Mouse (Mus musculus): Measurements from ENCODE around the gene Mgmt. TPM values are rescaled to one million over a fixed set of nuclear protein-coding genes. Genes with fewer than 3 reads are reported as not detected.

Gene Mgmt
- polyA plus RNA-seq, 2 experiments: 1.3 to 3.4 TPM

DNA sequence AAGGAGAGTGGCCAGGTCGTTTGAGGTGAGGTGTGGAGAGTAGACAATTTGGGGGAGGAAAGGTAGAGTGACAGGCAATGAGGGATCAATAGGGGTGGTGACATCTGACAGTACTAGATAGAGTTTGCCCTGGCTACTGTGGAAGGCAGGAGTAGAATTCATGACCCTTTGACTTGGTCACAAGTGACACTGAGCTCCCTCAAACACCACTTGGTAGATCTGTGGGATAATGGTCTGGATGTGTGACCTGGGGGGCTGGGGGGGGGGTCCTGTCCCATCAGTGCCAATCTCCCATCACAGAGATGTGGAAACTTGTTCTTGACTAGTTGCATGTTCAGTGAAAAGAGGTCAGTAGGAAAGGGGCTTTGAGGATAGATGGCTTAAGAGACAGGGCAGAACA lies 20.0 kb upstream of the Mgmt start:
- Histone ChIP-seq H3K27ac (no peak overlapping the region), H3K36me3 (replicated peaks; ENCODE audit: control insufficient read depth, insufficient read depth, low read depth) (no peaks in the 10 kb centered on the region), H3K9me3 (ENCODE audit: control insufficient read depth, low read length) (no peaks in the 10 kb centered on the region), H3K4me2 (ENCODE audit: low read depth) (no peak overlapping the region), H3K4me1 (replicated peaks; ENCODE audit: control insufficient read depth in 2 of 2, insufficient read depth in 2 of 2, low read length in 1 of 2) (no peaks in the 10 kb centered on the region), H3K27me3 (ENCODE audit: control insufficient read depth, insufficient read depth, low read length) (no peaks in the 10 kb centered on the region), H3K4me3 (ENCODE audit: insufficient read depth in 1 of 2, low read depth in 2 of 2, low read length in 2 of 2) (no peak overlapping the region), H3K9ac (replicated peaks) (no peak overlapping the region)
- no peak for DNase-seq (ENCODE audit: low read depth in 3 of 3, low spot score in 3 of 3)
- no peak for ATAC-seq (ENCODE audit: insufficient read depth)
- WGBS (ENCODE audit: insufficient replicate concordance): 13% methylated on average over 1 of the region's 1 CpGs
- TF ChIP-seq EP300 (IDR thresholded peaks at IDR 0.05; ENCODE audit: low read depth): no peak
- no peak for TF ChIP-seq CTCF (IDR thresholded peaks at IDR 0.05; ENCODE audit: low read depth)

DNA sequence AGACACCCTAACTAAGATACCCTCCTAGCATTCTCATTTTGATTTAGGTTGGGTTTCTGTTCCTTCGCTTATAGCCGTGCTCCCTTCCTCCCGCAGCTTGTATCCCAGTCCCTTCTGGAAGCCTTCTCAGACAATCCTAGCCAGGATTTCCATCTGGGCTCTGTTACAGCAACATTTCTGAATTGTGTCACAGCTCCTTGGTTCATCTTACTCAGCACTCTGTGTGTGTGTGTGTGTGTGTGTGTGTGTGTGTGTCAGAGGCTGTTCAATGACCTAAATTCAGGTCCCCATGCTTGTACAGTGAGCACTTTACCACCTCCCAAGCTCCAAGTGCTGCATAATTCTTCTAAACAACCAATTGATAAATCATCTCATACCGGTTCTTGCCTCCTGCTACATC lies 14.0 kb upstream of the Mgmt start:
- 72% methylated on average over 4 of the region's 4 CpGs for WGBS (ENCODE audit: insufficient replicate concordance)
- no peak for TF ChIP-seq CTCF (IDR thresholded peaks at IDR 0.05; ENCODE audit: low read depth)
- TF ChIP-seq EP300 (IDR thresholded peaks at IDR 0.05; ENCODE audit: low read depth): no peak
- Histone ChIP-seq H3K4me1 (replicated peaks; ENCODE audit: control insufficient read depth in 2 of 2, insufficient read depth in 2 of 2, low read length in 1 of 2) (no peaks in the 10 kb centered on the region), H3K27me3 (ENCODE audit: control insufficient read depth, insufficient read depth, low read length) (no peaks in the 10 kb centered on the region), H3K4me2 (ENCODE audit: low read depth) (no peak overlapping the region), H3K27ac (no peak overlapping the region), H3K9me3 (ENCODE audit: control insufficient read depth, low read length) (no peaks in the 10 kb centered on the region), H3K4me3 (ENCODE audit: insufficient read depth in 1 of 2, low read depth in 2 of 2, low read length in 2 of 2) (no peak overlapping the region), H3K36me3 (replicated peaks; ENCODE audit: control insufficient read depth, insufficient read depth, low read depth) (no peaks in the 10 kb centered on the region), H3K9ac (replicated peaks) (no peak overlapping the region)
- no peak for DNase-seq (ENCODE audit: low read depth in 3 of 3, low spot score in 3 of 3)
- no peak for ATAC-seq (ENCODE audit: insufficient read depth)

DNA sequence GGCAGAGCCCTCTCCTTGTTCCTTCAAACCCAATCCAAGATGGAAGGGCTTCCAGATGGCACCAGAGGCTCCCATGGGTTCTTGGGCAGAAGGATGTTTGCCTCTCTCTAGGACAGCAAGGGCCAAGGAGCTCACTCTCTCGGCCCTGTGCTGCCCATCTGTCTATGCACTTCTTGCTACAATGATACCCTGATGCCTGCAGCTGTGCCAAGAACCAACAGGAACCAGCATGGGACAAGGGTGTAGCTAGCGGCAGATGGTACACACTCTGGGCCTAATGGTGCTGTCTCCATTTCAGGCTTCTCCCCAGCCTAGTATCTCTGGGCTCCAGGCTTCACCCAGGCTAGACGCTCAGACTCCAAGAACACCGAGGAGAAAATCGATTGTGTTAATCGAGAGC lies 6.3 kb upstream of the Mgmt start:
- no peak for DNase-seq (ENCODE audit: low read depth in 3 of 3, low spot score in 3 of 3)
- WGBS (ENCODE audit: insufficient replicate concordance): 71% methylated on average over 6 of the region's 6 CpGs
- no peaks in the 10 kb centered on the region for H3K36me3 ChIP-seq (replicated peaks; ENCODE audit: control insufficient read depth, insufficient read depth, low read depth)
- H3K4me2 ChIP-seq (ENCODE audit: low read depth): no peak overlapping the region
- H3K27me3 ChIP-seq (ENCODE audit: control insufficient read depth, insufficient read depth, low read length): no peaks in the 10 kb centered on the region
- H3K9me3 ChIP-seq (ENCODE audit: control insufficient read depth, low read length): no peaks in the 10 kb centered on the region
- ATAC-seq (ENCODE audit: insufficient read depth): no peak
- no peak overlapping the region for H3K4me3 ChIP-seq (ENCODE audit: insufficient read depth in 1 of 2, low read depth in 2 of 2, low read length in 2 of 2)
- no peaks in the 10 kb centered on the region; a peak in 1 of 4 replicates for H3K4me1 ChIP-seq (replicated peaks; ENCODE audit: control insufficient read depth in 2 of 2, insufficient read depth in 2 of 2, low read length in 1 of 2)
- H3K9ac ChIP-seq (replicated peaks): no peak overlapping the region
- H3K27ac ChIP-seq: no peak overlapping the region
- TF ChIP-seq EP300 (IDR thresholded peaks at IDR 0.05; ENCODE audit: low read depth): no peak
- TF ChIP-seq CTCF (IDR thresholded peaks at IDR 0.05; ENCODE audit: low read depth): no peak

DNA sequence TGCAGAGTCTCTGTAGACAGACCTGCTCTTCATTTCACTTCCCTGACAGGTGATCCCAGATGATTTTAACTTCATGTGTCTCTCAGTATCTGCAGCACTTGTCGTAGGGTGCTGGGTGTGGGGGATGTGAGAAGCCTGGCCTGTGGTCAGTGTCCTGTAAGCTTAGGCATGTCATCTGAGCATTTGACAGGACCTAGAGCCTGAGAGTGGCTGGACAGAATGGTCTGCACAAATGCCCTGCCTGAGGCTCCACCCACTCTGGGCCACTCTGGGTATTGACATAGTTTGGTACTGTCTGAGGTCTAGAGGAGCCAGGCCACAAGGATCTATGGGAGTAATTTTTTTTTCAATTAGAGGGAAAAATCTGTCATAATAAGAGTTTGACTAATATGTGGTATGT lies 942 bp downstream of the Mgmt start:
- Histone ChIP-seq H3K27ac (no peak overlapping the region), H3K27me3 (ENCODE audit: control insufficient read depth, insufficient read depth, low read length) (no peaks in the 10 kb centered on the region), H3K36me3 (replicated peaks; ENCODE audit: control insufficient read depth, insufficient read depth, low read depth) (no peaks in the 10 kb centered on the region), H3K9me3 (ENCODE audit: control insufficient read depth, low read length) (no peaks in the 10 kb centered on the region), H3K9ac (replicated peaks) (no peak overlapping the region), H3K4me3 (ENCODE audit: insufficient read depth in 1 of 2, low read depth in 2 of 2, low read length in 2 of 2) (no peak overlapping the region), H3K4me2 (ENCODE audit: low read depth) (peak overlapping the region; percentile 56), H3K4me1 (replicated peaks; ENCODE audit: control insufficient read depth in 2 of 2, insufficient read depth in 2 of 2, low read length in 1 of 2) (peaks cover 0 to 20% of the 10 kb centered on the region in 2 experiments; a peak in 3 of 4 replicates)
- ATAC-seq (ENCODE audit: insufficient read depth) (no peak), DNase-seq (ENCODE audit: low read depth in 3 of 3, low spot score in 3 of 3) (no peak)
- TF ChIP-seq CTCF (IDR thresholded peaks at IDR 0.05; ENCODE audit: low read depth) (no peak), EP300 (IDR thresholded peaks at IDR 0.05; ENCODE audit: low read depth) (no peak)
- 68% methylated on average over 1 of the region's 1 CpGs for WGBS (ENCODE audit: insufficient replicate concordance)

DNA sequence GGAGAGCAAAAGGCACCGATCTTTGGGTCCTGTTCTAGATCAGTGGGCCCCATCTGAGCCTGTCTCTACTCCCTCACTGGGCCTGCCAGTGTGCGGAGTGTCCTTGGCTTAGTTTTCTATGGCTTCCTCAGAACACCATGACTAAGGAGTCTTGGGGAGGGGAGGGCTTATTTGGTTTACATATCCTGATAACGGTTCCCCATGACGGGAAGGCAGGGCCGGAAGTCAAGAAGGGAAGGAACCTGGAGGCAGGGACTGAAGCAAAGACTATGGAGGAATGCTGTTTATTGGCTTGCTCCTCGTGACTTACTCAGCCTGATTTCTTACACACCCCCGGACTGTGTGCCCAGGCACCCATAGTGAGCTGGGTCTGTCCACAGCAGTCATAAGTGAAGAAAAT lies 1.4 kb downstream of the Mgmt start:
- Histone ChIP-seq H3K4me3 (ENCODE audit: insufficient read depth in 1 of 2, low read depth in 2 of 2, low read length in 2 of 2) (no peak overlapping the region), H3K27ac (no peak overlapping the region), H3K9ac (replicated peaks) (no peak overlapping the region), H3K4me2 (ENCODE audit: low read depth) (no peak overlapping the region), H3K9me3 (ENCODE audit: control insufficient read depth, low read length) (no peaks in the 10 kb centered on the region), H3K36me3 (replicated peaks; ENCODE audit: control insufficient read depth, insufficient read depth, low read depth) (no peaks in the 10 kb centered on the region), H3K27me3 (ENCODE audit: control insufficient read depth, insufficient read depth, low read length) (no peaks in the 10 kb centered on the region), H3K4me1 (replicated peaks; ENCODE audit: control insufficient read depth in 2 of 2, insufficient read depth in 2 of 2, low read length in 1 of 2) (peaks cover 0 to 20% of the 10 kb centered on the region in 2 experiments; a peak in 3 of 4 replicates)
- TF ChIP-seq CTCF (IDR thresholded peaks at IDR 0.05; ENCODE audit: low read depth) (no peak), EP300 (IDR thresholded peaks at IDR 0.05; ENCODE audit: low read depth) (no peak)
- 69% methylated on average over 7 of the region's 7 CpGs for WGBS (ENCODE audit: insufficient replicate concordance)
- DNase-seq (ENCODE audit: low read depth in 3 of 3, low spot score in 3 of 3) (no peak), ATAC-seq (ENCODE audit: insufficient read depth) (no peak)
